Mouse (Mus musculus) thymus, postnatal 14 days (tissue): ENCODE data around the gene Samd1.
A peak's percentile ranks its signal among the peaks of the same experiment; 100 is the strongest.
"Not testable (repeated sequence)": the region's sequence is repeated elsewhere in the genome, so short reads cannot be mapped to it uniquely, and the experiment has no call there.

ENCODE experiments used
- DNase-seq: peaks from one replicate; pipeline ENCODE4 v3.0.0; 2021

The Samd1 gene

DNA sequence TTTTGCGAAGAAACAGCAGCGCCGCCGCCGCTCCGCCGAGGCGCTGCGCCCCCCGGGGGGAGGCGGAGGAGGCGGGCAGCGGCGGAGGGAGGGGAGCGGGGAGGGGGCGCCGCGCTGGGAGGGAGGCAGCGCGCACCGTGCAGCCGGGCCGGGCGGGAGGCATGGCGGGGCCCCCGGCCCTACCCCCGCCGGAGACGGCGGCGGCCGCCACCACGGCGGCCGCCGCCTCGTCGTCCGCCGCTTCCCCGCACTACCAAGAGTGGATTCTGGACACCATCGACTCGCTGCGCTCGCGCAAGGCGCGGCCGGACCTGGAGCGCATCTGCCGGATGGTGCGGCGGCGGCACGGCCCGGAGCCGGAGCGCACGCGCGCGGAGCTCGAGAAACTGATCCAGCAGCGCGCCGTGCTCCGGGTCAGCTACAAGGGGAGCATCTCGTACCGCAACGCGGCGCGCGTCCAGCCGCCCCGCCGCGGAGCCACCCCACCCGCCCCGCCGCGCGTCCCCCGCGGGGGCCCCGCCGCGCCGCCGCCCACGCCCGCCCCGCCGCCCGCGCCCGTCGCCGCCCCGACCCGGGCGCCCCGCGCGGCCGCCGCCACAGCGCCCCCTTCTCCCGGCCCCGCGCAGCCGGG lies at the start of gene Samd1:
Samd1 (plus strand) TSS at position 162 of the 631 bp plus-strand sequence.
- DNase-seq: peak; percentile 67

DNA sequence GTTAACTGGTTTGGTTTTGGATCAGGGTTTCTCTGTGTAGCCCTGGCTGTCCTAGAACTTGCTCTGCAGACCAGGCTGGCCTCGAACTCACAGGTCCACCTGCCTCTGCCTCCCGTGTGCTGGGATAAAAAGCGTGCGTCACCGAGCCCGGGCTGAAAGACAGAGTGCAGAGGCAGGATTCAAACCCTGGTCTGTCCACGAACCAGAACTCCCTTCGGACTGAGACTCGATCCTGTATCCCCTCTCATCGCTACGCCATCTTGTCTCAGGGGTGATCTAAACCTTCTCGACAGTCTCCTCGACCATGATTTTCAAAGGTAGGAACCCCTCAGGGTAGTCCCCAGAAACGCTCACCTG lies 42.7 kb upstream of the Samd1 start:
- DNase-seq: no peak

DNA sequence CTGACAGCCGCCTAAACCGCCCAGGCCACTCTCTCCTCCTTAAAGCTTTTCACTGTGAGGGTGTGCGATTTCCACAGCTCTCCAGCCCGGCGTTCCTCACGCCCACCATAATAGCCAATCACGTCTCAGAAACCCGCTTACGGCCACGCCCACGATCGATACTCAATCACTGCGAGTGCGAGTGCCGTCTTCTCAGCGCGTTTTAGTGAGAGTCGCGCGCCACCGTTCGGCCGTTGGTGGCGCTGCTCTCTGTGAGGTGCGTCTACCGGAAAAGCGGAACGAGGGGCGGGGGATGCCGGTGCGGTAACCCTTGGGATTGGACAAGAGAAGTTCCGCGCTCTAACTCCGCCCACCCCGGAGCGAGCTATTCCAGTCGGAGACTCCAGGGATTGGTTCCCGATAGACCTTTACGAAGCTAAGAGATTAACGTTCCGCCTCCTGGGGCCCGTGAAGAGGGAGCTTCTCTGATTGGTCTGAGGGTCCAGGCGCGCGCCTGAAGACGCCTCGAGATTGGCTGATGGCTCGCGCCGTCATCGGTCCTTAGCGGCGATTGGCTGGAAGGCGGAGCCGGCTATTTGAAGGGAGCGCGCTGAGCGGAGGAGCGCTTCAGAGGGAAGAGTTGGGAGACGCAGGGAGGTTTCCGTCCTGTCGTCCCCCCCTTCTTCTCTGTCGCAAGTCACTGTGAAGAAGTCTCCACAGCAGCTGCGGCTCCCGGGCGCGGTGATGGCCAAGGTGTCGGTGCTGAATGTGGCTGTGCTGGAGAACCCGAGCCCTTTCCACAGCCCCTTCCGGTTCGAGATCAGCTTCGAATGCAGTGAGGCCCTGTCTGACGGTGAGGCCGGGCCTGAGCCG lies 42.1 kb upstream of the Samd1 start, which contains the start of the genes Gm10644 and Asf1b:
Gm10644 (minus strand) TSS at position 100 of the 852 bp plus-strand sequence.
Asf1b (plus strand) TSS at position 402 of the 852 bp plus-strand sequence.
- peak; percentile 96 for DNase-seq

DNA sequence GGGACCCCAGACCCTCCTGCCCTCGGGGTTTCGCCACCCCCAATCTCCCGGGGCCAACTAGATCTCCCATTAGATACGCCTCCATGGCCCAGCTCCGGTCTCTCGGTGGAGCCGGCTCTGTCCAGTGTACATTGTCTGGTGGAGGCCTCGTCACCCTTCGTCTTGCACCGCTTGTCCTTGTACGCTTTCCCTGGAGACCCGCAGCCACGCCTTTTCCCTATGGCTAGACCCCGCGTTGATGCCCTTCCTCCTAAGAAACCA lies 41.6 kb upstream of the Samd1 start:
- no peak for DNase-seq

DNA sequence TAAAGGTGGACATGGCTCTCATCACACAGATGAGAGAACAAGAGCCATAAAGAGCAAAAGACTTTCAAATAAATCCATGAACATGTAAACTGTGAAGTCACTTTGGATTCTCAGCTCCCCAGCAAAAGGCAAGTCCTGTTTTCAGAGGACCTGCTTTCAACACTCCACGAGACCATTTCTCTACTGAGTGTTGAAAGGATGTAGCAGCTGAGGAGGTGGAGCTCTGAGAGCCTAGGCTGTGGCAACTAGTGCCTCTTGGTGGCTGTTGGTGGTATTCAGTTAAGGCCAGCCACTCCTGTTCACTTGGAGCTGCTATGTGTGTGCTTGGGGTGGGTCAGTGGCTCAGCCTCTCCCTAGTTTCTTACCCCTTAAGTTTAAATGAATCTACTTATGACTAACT lies 40.7 kb upstream of the Samd1 start:
- DNase-seq: peak; percentile 55

DNA sequence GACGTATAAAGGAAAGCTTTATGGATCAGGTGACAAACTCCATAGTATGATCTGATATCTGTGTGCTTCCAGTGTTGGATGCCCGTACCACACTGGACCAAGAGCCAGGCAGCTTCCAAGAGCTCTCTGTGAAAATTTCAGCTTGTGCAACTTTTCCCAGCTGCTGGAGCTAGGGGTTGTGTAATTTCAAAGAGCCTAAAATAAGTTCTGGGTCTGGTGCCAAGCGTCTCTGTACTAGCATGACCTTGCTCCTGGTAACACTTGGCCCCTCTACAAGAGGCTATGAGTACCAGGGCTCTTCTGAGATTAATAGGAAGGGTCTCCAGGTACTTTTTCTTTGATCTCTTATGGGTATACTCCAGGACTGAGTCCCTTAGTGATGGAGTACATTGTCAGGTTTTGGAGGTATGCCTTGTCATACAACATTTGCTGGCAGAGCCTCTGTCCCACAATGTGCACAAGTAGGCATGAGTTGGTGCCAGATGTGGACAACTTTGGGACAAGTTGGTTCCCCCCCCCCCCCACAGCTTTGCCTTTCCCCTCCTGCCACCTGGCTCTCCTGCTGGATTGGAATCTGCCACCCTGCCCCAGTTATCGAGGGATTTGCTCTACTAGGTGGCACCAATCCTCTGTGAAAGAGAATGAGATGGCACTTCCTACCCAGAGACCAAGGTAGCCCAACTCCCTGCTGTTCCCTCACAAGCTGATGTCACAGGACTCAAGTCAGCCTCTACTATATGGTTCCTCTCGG lies 33.3 kb upstream of the Samd1 start:
- no peak for DNase-seq

DNA sequence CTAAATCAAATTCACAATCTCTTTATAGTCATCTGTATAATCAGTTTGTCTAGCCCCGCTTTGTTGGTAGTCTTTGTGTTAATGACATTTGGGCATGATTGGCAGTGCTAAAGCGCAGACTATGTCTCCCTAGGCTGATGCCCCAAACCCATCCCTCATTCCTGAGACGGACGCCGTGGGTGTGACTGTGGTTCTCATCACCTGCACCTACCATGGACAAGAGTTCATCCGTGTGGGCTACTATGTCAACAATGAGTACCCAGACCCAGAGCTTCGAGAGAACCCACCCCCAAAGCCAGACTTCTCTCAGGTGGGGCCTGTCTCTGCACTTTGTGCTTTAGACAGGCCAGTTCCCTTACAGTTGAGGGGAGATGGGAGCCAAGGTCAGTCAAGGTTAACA lies 29.8 kb upstream of the Samd1 start:
- no peak for DNase-seq

DNA sequence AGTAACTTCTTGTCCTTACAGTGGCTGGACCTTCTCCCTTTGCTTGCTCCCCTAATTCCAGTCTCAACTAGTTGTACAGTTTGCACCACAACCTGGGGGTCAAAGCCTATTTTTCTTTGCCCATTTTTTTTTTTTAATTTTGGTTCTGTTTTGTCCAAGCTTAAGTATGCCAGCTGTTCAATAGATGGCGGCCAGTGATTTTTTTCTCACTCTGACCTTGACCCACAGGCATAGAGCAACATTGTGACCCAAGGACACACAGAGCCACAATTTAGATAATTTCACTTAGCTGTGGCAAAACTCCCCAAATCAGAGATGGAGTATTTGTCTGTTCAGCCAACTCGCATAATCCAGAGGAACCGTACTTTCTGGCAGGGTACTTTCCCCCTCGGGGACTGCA lies 26.4 kb upstream of the Samd1 start:
- no peak for DNase-seq

DNA sequence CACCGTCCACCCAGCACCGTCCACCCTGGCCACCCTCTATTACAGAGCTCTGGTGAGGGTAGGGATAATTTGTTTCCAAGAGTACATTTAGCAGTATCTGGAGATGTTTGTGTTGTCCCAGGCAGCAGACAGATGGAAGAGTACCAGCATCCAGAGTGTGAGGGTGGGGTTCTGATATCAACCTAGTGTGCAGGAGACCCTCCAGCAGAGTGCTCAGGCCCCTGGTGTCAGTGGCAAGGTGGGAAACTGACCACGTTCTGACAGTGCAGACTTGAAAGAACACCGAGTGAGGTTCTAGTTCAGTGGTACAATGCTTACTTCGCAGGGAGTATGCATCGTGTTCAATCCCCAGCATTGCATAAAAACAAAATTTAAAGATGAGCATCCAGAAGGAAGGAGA lies 25.8 kb upstream of the Samd1 start:
- DNase-seq: no peak

DNA sequence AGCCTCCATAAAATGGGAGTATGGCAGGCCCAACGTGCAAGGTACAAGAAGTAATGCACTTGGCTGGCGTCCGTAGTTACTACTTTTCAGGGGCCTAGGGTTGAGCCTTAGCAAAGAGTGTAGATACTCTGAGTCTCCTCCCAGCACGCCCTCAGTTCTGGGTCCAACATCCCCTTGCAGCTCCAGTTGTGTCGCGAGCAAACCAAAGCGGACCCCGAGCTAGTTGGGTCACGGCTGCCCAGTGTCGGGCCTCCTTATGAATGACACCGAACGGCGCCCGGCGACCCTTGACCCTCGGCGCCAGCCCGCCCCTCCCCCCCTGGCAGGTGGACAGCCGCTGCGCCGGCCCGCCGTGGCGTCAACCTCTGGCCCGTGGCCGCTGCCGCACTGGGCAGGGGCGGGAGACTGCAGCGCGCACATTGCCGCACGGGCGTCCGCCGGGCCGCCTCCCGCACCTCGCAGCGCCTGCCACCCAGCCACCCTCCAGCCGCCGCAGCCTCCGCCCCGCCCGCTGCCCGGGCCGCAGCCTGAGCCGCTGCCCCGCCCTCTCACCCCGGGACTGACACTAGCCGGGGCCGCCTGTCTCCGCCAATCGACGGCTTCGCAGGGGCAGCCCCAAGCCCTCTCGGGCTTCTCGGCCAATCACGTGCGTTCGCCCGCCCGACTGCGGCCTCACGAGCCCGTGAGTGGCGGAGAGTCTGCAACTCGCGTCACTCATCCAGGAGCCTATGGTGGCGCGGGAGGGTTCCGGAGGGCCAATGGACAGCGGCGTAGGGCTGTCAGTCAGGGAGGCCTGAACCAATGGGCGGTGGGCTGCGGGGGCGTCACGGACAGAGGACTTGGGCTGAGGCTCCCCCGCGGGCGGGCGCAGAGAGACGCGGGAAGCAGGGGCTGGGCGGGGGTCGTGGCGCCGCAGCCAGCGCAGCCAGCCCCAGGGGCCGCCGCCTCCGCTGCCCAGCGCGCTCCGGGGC lies 25.0 kb upstream of the Samd1 start, which contains the start of gene Prkaca:
Prkaca (plus strand) TSS at position 844 of the 971 bp plus-strand sequence.
- DNase-seq: peak; percentile 98

DNA sequence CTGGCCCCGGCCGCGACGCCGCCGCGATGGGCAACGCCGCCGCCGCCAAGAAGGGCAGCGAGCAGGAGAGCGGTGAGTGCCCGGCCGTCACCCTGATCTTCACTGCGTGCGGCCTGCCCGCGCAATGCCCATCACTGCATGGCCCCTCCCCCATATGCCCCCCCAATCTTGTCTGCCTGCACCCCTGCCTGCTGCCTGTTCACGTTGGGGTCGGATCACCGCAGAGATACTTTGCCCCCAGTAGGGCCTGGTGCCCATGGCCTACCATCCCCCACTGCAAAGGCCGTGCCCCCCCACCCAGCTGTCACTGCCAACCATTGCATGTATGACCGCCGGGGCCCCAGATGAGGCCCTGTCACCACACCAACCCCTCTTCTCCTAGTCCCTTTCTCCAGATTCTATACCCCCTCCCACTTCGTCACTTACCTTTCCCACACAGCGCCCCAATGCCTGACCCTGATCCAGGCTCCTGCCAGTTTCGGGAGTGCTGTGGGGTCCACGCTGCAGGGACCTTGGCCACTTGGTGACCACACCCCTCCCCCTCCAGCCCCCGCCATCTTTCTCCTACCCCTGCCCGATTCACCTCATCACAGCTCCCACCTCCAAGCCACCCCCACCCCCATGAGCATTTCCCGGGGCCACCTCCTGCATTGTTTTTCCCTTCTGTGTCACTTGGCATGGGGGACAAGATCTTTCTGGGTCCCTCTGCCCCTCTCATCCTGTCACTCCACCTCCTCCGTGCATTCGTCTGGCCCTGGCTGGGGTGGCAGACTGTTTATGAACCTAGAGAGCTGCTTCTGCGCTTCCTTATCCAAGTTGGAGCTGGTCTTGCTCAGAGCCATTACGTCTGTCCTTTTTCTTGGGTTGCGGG lies 24.1 kb upstream of the Samd1 start:
- DNase-seq: peak; percentile 51

DNA sequence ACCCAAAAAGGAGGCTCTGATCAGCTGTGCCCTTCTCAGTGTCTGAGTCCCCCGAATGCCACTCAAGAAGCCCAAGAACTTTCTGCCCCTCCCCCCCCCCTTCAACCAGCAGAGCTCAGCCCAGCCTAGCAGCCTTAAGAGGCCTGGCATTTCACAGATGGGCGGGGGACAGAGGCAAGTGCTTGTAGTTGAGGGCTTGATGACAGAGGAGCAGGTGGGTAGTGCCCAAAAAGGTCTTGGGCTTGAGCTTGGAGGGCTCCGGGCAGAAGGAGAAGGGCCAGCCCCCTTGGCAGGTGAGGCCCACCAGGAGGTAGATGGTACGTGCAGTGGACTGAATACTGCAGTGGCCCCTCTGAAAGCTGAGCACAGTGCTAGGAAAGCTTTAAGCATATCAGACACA lies 23.0 kb upstream of the Samd1 start:
- no peak for DNase-seq

DNA sequence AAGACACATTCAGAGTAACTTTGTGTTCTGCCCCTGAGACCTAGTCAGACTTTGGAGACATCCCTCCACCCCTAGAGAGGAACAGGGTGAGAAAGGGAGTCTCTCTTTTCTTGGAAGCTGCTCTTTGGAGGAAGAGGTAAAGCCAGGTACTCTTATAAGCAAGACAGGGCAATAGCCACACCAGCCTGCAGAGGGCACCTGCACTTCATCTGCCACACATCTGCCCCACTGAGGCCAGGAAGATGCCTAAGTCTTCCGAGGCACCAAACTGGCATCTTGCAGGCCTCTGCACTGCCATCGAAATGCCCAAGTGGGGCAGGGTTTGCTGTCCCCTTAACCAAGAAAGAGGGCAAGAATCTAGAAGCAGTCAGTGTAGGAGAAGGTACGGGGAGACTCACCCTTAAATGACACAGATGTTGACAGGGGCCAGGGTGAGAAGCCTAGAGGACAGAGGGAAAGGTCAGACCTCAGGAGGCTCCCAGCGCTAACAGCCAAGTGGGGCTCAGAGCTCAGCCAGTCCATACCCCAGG lies 21.3 kb upstream of the Samd1 start:
- DNase-seq: peak; percentile 57

DNA sequence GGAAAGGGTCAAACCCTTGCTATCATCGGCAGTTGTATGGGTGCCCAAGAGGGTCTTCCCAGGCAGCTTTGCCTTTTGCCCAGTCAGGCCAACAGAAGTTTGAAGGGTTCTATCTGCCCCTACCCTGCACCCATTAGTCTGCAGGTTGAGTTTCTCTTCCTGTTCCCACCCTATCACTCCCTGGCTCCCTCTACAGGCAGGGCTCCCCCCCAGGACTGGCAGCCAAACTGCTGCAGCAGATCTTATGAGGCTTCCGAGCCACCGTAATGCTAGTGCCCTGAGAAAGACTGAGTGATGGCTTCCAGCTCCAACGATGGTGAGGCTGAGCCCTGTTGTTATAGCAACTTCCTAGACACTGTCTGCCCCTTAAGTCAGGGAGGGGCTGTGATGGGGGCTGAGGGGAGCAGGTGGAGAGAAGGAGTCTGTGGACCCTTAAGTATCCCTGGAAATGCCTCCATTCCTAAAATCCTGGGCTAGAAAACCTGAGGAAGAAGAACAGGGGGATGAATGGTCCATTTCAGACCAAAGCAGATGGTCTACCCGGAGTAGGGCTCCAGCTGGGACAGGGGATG lies 20.6 kb upstream of the Samd1 start:
- peak; percentile 39 for DNase-seq

DNA sequence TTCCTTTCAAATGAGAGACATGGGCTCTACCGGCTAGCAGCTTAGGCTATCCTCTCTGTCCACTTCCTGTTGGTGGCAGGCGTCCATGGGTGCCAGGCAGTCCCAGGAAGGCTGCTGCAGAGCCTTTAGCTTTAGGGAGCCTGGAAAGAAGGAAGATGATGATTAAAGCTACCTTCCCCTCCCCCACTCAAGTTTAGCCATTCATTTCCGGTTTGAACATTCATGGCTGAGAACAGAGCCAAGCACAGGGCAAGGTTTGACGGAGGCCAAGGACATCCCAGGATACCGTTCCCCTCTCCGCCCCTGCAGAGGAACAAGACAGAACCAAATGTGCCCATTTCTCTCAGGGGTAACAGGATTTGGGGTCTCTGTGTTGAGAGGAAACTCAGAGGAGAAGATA lies 19.8 kb upstream of the Samd1 start:
- DNase-seq: no peak

DNA sequence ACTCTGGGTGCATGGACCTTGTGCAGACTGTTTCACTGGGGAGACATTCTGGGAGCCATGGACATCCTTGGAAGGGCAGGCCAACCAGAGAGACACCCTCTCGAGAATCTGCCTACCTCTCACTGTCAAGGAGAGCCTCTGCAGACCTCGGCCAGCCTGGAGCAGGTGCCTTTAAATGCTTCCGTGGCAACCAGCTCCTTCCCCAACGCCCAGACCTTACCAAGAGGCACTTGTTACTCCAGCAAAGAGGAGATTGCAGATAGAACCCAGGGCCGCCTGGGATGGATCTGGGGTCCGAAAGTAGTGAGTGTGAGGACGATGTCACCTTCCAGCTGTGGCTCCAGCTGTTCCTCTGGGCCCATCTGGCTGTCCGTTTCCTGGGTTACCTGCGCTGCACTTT lies 19.3 kb upstream of the Samd1 start:
- DNase-seq: no peak

DNA sequence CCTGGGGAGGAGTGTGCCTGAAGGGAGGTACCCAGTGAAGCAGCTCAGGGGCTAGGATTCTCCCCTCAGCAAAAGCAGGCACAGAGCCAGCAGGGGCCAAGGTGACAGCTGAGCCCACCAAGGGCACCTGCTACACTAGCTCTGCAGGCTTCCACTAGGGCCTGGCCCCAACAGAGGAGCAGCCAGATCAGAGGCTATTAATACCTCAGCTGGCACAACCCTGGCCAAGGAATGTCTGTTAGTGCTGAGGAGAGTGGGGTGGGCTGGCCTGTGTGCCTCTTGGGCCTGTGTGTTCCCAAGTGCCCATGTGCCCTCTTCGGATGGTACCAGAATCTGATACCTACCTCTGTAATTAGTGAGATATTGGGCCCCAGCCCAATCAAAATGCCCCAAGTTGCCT lies 17.2 kb upstream of the Samd1 start:
- DNase-seq: no peak

DNA sequence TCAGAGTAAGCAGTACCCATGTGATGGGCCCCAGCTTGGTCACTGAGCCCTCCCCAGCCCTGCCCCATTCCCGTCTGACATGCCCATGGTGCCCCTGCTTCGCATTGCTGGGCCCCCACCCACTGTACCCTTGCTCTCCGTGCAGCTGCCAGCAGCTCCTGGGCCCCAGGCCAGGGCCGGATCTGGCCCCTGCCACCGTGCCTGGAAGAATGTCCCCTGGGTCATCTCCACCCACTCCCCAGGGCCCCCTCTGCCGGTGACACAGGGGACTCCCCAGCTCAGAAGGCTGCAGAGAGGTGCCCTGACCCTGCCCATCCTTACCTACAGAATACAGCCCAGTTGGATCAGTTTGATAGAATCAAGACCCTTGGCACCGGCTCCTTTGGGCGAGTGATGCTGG lies 16.6 kb upstream of the Samd1 start:
- DNase-seq: no peak

DNA sequence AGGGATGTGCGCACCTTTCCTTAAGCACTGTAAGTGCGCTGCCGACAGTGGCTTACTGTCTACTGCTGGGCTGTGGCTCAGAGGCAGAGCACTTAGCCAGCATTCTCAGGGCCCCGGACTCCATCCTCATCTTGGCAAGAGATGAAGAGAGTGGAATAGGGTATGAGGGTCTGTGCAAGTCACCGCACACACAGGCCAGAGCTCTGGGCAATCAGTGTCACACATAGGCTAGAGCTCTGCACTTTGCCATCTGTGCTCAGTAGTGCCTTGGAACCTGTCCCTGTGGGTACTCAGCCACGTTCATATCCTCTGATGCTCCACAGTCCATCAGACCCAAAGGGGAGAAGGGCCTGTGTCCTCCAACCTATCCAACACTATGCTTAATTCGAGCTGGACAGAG lies 15.9 kb upstream of the Samd1 start:
- DNase-seq: no peak

DNA sequence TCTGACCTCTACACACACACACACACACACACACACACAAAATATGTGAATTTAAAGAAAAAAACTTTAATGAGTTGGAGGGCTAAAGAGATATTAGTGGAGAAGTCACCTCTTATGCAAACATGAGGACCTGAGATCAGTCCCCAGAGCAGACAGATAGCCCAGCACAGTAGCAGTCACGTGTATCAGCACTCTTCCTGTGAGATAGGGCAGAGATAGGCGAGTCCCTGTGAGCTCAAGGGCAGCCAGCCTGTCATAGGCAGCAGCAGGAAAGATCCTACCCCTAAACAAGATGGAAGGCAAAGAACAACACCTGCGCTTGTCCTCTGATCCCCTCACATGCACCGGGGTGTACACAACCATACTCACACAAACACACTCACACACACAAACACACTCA lies 15.0 kb upstream of the Samd1 start:
- DNase-seq: no peak

DNA sequence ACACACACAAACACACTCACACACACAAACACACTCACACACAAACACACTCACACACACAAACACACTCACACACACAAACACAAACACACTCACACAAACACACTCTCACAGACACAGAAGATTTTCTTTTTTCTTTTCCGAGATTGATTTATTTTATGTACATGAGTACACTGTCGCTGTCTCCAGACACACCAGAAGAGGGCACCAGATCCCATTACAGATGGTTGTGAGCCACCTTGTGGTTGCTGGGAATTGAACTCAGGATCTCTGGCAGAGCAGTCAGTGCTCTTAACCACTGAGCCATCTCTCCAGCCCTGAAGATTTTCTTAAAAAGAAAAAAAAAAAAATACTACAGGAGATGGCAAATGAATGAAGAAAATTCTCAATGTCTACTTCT lies 14.2 kb upstream of the Samd1 start:
- not testable (repeated sequence) for DNase-seq
